Mouse (Mus musculus) spleen, postnatal 14 days (tissue): ENCODE data around the gene Dock1.

Experiments used
- DNase-seq, 2 experiments: peaks; one replicate each; pipeline ENCODE4 v3.0.0; 2021 to 2022; ENCODE audit warnings: low spot score in 2 of 2

The Dock1 gene

GRCm38 (mm10) chr7:134960871-134961270, 290.4 kb downstream of the Dock1 start:
- no peak for DNase-seq

- DNase-seq, result no peak
These were observed 291.2 kb downstream of the Dock1 start for GRCm38 (mm10) chr7:134961608-134962007.

GRCm38 (mm10) chr7:134990244-134990643, 319.8 kb downstream of the Dock1 start:
- DNase-seq, result no peak

- no peak for DNase-seq
These were observed 320.5 kb downstream of the Dock1 start for GRCm38 (mm10) chr7:134990911-134991310.

- DNase-seq, result no peak
These were observed 324.5 kb downstream of the Dock1 start for GRCm38 (mm10) chr7:134994983-134995382.

- DNase-seq, result no peak
These were observed 331.8 kb downstream of the Dock1 start for GRCm38 (mm10) chr7:135002216-135002615.

- DNase-seq, result no peak
These were observed 332.4 kb downstream of the Dock1 start for GRCm38 (mm10) chr7:135002891-135003290.

GRCm38 (mm10) chr7:135005964-135006560, 335.6 kb downstream of the Dock1 start:
- no peak for DNase-seq

GRCm38 (mm10) chr7:135008021-135008420, 337.6 kb downstream of the Dock1 start:
- DNase-seq, result no peak

GRCm38 (mm10) chr7:135010997-135011396, 340.5 kb downstream of the Dock1 start:
- no peak for DNase-seq

GRCm38 (mm10) chr7:135017531-135017930, 347.1 kb downstream of the Dock1 start:
- DNase-seq, result no peak

GRCm38 (mm10) chr7:135020762-135021161, 350.3 kb downstream of the Dock1 start:
- DNase-seq, result no peak

GRCm38 (mm10) chr7:135021544-135022100, 351.2 kb downstream of the Dock1 start:
- no peak for DNase-seq

- DNase-seq, result no peak
These were observed 354.1 kb downstream of the Dock1 start for GRCm38 (mm10) chr7:135024531-135024930.

- no peak for DNase-seq
These were observed 358.3 kb downstream of the Dock1 start for GRCm38 (mm10) chr7:135028716-135029115.

GRCm38 (mm10) chr7:135029136-135029535, 358.7 kb downstream of the Dock1 start:
- DNase-seq, result no peak

GRCm38 (mm10) chr7:135031466-135031865, 361.0 kb downstream of the Dock1 start:
- no peak for DNase-seq

- no peak for DNase-seq
These were observed 364.4 kb downstream of the Dock1 start for GRCm38 (mm10) chr7:135034811-135035210.

- no peak for DNase-seq
These were observed 365.2 kb downstream of the Dock1 start for GRCm38 (mm10) chr7:135035651-135036050.

GRCm38 (mm10) chr7:135038930-135039329, 368.5 kb downstream of the Dock1 start:
- no peak for DNase-seq

GRCm38 (mm10) chr7:135043931-135044765, 373.7 kb downstream of the Dock1 start:
- DNase-seq, result no peak

- DNase-seq, result no peak
These were observed 379.0 kb downstream of the Dock1 start for GRCm38 (mm10) chr7:135049416-135049815.

- no peak for DNase-seq
These were observed 382.8 kb downstream of the Dock1 start for GRCm38 (mm10) chr7:135053186-135053715.
